Mouse (Mus musculus) thymus, postnatal 4 days (tissue): Measurements from ENCODE around the gene Iqschfp.

Experiments
- DNase-seq: peaks from one replicate; pipeline ENCODE4 v3.0.0; 2021

Gene Iqschfp

DNA sequence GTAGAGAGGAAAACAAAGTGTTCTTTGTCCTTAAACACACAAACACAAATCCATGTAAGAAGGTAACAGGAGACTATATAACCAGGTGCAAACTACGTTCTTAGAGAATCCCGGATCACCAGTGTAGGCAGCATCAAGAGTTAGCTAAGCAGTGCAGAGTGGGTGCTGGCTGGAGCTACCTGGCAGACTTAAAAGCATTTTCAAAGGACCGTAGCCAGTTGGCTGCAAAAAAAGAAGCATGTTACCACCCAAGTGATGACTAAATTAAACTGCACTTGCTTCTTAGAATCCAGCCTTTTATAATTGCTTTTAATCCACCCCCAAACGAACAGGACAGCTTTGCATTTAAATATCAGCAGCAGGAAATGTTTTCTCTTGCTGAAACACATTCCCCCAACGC lies 574.6 kb downstream of the Iqschfp start:
- DNase-seq, result no peak

DNA sequence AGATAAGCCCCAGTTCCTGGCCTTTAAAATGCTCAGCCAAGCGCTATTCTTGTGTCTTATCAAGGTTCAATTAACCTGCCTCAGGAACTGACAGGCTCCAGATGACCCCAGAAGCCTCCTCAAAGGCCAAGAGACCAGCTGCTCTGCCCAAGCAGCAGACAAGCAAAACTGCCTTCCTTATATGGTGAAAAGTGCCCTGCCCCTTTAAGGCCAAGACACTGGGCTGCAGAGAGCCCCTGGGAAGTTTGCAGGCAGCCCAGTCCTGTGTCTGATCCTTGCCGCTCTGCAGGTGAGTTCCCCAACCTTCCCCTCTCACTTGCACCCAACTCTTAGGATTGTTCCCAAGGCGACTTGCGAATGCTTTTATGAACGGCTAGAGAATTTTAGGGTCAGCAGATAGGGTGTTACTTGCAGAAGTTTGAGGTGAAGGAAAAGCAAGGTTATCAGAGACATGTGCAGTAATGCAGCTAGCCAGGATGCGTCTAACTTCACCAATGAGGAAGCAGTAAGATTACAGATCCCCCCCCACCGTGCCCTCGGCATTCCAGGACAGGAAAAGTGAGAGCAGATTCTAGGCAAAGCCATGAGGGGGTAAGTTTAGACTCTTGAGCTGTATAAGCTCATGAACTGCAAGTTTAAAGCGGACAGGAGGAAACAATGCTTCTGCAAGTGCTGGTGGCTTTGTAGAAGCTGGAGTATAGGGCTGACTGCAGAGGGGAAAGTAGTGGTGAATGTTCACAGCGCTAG lies 576.1 kb downstream of the Iqschfp start:
- DNase-seq, result no peak

DNA sequence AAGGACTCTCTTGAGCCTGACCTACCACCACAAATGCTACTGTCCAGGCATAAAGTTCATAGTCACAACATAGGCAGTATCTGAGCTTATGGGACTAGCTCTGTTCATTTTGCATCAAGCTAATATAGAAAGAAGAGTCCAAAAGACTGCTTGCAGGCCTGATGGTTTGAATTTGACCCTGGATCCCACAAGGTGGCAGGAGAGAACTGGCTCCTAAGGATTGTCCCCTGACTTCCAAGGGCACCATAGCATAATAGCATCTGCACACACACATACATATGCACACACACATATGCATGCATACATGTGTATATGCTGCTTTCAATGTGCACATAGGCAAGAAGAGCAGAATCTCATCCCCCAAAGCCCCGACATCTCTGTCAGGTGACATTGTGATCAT lies 577.6 kb downstream of the Iqschfp start:
- DNase-seq, result no peak

DNA sequence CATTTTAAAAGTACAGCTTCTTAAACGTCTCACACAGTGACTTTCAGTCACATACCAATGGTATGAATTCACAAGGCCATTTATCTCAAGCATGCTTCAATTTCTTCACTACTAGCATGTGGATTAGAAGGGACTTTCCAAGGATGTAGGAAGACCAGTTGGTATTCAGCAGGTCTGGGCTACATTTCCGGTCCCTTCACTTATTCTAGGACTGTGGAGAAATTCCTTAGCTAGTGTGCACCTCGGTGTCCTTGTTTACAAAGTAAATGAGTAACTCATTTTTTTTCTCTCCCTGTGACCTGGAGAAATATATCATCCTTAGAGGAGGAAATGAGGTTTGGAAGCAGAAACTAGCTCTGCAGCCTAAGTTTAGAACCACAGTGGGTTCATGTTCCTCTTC lies 578.0 kb downstream of the Iqschfp start:
- DNase-seq, result no peak

DNA sequence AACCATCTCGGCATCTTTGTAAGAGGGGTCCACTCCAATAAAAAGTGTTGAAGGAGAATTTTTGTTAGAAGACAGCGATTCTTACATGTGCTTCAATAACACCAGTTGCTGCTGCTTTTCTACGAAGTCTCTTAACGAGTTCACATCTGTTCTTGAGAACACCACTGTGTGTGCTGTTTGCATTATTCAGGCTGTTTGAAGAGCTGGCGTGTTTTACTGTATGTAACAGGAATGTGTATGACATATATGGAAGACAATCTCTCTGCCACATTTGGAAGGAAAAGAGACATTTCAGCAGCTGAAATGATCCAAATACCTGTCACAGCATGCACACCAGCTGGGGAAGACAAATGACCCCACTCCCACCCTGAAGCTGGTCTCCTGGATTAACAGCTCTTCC lies 578.6 kb downstream of the Iqschfp start:
- no peak for DNase-seq

DNA sequence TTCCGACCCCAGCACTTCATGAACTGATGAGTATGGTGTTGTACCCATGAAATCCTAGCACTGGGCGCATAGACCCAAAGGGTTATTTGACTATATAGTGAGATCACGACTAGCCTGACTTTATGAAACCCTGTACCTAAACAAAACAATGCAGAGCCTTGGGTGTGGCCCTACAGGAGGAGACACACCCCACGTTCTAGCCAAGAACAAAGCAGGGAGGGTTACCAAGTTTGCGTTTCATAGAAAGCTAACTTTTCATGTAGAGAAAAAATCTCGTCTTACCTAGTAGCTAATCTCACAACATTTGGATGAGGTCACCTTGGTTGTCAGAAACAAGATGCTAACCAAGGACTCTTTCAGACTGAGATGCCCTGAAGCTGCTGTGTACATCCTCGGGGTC lies 584.3 kb downstream of the Iqschfp start:
- no peak for DNase-seq

DNA sequence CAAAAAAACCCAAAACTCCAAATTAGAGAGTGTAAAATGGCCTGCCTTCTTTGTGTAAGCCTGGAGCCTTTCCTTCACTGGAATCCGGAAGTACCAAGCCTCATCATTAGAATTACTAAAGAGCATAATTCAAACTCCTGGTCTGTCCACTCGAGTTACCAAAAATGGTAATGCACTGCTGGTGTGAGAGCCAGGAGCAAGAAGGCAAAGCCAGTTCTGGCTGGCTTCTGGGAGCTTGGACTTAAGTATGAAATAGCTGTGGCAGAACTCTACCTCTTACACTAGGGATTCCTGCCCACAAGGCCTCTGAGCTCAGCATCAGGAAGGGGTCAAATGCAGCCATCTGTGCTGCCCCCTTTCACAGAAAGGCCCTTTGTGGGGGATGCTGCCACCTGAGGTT lies 585.4 kb downstream of the Iqschfp start:
- no peak for DNase-seq

DNA sequence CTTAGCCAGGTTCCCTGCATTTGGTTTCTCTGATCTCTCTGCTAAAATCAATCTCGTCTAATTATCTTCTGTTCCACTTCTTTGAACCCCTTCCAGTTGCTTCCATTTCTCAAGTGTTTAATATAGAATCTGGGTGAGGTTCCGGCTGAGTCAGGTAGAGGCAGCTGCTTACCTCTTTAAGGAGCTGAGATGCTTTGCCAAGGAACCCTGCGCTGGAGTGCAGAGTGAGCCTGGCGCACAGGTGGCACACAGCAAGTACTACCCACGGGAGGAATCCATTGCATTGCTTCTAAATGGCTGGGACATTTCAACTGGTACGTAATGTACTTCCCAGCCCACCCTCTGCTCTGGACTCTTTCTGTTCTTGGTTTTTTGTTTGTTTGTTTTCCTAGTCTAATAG lies 587.2 kb downstream of the Iqschfp start:
- DNase-seq, result no peak

DNA sequence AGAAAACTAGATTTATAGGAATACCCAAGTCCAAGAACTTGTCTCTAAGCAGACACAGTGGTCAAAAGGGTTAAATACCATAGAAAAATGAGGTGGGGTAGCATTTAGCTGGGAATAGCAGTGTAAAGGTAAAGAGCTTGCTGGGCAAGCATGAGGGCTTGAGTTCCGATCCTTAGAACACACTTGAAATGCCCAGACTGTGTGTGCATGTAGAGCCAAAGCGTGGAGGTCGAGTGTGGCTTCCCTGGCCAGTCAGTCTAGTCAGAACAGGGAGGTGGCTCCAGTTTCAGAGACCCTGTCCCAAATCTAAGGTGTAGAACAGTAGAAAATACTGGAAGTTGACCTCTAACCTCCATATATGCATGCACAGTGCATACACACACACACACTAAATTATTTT lies 591.5 kb downstream of the Iqschfp start:
- DNase-seq, result no peak

DNA sequence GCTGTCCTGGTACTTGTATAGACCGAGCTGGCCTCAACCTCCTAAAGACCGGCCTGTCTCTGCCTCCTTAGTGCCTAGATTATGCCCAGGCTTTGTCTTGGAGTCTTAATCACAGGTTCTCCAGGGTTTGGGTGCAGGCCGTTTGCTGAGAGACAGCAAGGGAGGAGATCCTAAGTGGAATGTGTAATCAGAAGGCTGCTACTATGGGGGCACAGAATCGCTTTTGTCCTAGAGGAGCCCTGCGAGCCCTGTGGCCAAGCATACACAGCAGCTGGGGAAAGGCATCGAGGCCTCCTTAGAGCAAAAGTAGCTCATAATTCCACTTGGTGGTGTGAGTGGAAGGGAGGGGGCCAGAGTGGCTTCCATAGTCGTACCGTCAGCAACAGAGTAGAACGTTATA lies 592.0 kb downstream of the Iqschfp start:
- no peak for DNase-seq

DNA sequence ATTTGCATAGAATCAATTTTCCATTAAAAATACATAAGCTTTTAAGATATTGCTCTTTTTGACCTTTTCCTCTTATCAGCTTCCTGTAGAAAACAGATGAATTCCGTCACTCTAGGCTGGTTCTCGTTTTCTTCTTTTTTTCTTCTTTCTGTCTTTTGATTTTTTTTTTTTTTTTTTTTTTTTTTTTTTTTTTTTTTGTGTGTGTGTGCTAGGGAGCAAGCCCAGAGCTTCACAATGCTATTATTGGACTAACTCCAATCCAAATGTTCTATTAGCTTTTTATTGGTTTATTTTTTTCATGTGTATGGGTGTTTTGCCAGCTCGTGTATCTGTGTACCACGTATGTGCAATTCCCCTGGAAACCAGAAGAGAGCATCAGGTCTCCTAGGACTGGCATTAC lies 592.5 kb downstream of the Iqschfp start:
- no peak for DNase-seq

DNA sequence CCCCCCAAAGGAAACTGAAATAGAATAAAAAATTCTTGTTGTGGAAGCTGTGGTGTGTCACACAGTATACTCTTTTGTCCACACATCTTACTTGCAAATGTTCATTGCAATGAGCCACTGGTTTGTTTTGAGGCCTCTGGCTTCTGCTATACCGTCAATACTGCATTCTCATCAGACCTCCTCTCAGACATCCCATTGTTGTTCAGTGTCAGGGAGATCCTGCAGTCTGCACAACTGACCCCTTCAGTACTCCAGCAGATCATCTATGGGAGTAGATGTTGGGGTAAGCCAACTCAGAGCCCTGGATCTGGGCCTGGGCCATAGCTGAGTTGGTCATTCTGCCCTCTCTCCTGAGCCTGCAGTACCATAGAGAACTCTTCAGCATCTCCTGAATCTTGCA lies 595.6 kb downstream of the Iqschfp start:
- no peak for DNase-seq

DNA sequence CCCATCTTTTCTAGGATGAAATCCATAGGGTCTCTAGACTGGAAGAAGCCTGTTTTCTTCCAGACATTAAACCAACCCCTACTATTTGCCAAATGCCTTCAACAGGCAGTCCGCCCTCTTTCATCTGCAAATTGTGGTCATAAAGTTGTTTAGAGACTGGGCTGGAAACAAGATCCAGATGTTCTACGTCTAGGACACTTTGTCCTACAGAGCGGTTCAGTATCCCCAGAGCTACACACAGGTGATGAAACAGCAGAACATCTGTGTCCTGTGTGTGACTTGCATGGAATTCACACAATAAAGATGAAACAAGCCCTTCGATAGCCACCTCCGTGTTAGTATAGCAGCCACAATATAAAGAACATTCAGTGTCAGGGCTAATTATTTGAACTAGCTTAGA lies 596.3 kb downstream of the Iqschfp start:
- DNase-seq, result no peak

DNA sequence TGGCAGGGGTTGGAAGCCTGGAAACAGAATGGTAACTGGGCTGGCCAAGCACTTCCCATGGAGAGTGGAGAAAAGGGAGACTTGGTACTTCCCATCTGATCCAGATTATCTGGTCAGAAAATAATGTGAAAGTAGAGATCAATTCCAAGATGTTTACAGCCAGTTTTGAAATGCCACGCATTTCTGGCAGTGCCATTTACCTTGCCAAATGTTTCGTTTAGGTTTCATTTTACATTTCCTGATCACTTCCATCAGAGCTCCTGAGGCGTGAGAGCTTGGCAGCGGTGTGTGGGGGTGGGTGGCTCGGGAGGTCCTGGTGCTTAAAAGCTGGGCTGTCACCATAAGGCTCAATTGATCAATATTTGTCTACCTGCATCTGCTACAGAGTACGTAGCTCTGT lies 599.5 kb downstream of the Iqschfp start:
- DNase-seq, result no peak

DNA sequence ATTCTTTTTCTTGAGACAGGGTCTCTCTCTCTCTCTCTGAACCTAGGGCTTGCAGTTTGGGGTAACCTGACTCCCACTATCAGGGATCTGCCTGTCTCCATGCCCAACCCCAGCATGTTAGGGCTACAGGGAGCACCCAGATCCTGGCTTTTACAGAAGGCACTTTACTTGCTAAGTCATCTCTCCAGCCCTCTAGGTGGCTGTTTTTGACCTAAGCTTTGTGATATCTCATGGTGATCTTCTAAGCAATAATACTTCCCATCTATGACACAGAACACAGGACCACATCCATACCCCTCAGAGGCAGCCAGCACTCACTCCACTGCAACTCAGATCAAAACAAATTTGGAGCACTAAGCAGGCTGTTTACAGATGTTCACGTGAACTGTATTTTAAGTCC lies 600.0 kb downstream of the Iqschfp start:
- no peak for DNase-seq

DNA sequence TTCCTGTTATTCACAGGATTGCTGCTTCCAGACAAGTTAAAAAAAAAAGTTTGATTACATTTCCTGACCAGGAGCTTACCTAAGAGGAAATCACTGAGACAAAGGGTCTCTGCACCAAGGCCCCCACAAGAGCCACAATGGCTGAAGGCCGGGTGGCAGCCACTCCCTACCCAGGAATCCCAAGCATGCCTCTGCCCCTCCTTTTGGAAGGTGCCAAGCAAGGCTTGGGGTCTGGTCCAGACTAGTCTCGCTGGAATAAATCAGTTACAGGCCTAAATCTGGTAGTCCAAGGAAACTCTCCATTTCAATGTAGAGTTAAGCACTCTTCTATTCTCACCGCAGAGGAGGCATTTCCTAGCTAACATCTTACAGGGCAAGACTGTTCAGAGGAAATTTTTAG lies 600.5 kb downstream of the Iqschfp start:
- no peak for DNase-seq

DNA sequence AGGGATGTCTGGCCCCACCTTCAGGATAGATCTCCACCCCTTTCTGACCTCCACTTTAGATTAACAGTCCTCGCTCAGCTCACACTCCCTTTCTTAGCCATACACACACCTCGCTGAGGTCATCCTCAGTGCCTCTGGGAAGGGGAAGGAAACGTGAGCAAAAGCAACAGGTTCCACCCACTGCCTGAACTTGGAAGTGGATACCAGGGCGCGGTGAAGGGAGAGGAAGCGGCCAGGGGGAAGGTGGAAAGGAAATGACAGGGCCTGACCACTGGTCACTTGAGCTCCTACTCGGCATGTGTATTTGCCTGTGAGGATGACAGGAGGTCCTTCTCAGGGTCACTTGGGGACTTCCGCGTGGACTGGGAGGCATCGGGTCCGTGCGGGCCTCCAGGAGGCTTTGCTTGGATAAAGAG lies 601.1 kb downstream of the Iqschfp start:
- no peak for DNase-seq

DNA sequence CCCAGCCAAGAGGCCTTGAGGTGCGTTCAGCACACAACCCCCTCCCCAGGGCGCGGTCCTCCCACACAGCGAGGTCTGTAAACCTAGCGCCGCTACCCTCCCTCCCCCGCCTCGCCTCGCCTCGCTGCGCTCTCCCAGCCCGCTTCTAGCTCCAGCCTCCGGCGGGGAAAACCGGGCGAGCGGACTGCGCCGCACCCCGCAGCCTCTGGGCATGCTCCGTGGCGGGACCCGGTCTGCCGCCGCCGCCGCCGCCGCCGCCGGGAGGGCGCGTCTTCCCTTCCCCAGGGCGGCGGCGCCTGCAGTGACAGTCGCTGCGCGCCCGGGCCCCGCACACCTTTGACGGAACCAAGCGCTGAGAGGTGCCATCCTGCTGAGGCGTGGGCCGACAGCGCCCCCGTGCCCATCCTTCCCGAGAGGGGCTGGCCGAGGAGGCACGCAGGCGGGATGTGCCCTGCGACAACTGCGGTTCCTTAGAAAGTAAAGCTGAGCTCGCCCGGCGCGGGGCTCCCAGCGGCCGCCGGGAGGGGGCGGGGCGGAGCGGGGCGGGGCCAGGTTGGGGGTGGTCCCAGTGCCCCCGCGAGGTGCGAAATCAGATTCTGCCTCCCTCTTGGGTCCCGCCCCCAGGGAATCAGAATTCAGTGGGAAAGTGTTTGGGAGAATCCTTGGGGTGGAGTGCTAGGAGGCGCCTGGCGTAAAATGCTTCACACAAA lies 601.7 kb downstream of the Iqschfp start:
- peak; percentile 59 for DNase-seq

DNA sequence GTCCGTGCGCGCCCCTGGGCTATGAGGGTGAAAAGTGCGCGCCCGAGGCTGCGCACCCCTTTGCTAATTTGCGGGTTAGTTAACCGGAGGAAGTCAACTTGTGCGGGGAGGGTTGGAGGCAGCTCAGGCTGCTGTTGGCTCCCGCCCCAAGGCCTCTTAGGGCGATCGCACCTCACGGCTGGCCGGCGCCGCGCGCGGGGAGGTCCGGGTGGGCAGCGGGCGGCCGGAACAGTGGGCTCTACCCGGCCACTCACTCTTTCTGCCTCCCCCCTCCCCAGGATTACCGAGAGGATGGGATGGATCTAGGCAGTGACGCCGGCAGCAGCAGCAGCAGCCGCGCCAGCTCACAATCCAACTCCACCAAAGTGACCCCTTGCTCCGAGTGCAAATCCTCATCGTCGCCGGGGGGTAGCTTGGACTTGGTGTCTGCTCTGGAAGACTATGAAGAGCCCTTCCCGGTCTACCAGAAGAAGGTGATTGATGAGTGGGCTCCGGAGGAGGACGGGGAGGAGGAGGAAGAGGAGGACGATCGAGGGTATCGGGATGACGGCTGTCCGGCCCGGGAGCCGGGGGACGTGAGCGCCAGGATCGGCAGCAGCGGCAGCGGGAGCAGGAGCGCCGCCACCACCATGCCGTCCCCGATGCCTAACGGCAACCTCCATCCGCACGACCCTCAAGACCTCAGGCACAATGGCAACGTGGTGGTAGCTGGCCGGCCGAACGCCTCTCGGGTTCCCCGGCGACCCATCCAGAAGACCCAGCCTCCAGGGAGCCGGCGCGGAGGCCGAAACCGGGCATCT lies 602.5 kb downstream of the Iqschfp start:
- peak; percentile 14 for DNase-seq

DNA sequence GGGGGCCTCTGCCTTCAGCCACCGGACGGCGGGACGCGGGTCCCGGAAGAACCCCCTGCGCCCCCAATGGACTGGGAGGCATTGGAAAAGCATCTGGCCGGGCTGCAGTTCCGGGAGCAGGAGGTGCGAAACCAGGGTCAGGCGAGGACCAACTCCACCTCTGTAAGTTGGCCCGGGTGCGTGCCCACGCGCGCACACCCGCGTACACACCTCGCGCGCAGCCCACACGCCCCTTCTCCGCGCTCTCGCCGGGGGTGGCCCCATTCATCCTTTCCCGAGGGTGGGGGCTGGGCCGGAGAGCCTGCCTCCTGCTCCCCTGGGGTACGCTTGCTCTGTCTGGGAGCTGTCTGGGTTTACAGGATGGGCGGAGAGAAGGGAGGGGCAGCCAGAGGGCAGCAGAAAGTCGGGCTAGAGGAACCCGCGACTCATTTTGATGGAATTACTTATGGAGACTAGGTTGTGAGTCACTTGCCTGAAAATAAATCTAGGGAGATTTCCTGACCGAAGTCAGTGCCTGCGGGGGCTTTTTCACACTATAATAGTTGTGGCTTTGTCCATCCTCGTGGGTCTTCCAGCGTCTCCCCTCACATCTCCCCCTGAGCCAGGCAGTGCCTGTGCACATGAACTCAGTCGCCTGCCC lies 603.2 kb downstream of the Iqschfp start:
- DNase-seq, result peak; percentile 13

DNA sequence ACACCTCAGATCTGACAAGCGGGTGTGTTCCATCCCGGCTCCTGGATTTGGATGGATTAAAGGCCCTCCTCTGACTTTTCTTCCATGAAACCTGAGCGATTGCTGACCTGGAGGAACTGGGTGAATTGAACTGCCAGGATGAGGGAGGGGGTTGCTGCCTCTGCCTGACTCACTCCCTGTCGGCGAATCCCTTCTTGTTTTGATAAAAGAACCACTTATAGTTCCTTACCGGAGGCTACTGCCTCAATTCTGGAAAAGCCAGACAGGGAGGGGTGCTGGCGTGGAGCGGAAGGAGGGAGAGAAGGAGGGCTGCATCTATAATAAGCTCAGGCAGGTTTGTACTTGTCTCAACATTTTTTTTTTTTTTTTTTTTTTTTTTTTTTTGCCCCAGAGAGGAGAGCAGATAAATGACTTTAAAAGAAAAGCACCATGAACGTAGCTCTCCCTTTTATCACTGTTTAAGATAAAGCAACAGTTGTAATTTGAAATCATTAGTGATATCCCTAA lies 603.8 kb downstream of the Iqschfp start:
- DNase-seq, result no peak

DNA sequence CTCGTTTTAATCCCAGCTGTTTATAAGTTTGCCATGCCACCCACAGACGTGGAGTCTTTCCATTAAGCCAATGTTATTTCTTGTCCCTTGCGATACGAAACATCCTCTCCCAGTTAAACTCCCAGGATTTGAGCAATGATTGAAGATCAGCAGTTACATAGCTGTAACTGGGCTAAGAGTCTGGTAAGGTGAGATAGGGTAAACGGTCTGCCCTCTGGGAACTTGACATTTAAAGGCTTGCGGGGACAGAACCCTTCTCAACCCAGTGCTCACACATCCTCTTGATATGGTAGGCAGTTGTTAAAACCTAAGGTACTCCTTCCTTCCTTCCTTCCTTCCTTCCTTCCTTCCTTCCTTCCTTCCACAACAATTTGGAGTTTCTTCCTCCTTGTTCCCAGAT lies 604.5 kb downstream of the Iqschfp start:
- DNase-seq, result no peak

DNA sequence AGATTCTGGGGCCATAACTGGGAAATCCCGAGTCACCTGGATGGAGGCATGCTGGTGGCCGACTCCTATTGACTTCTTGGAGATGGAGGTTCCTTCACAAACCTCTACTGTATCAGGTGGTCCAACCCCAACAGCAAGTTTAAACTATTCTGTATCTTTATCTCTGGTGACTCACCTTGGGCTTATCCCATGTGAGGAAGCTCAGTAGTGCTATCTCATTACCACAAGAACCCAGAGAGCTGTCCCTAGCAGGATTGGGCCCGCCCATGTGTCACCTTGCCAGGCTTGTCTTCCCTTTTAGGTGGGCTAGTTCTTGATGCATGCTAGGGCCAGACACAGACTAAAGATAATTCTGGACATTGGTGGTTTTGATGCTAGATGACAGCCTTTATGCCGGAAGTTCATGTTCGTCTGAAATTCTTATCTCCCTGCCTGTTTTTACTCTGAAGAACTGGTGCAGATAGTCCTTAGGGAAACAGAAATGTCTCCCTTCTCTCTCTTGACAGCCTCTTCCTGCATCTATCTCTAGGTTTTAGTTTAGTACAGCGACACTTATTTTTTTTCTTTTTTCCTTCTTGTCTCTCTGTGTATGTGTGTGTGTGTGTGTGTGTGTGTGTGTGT lies 607.6 kb downstream of the Iqschfp start:
- no peak for DNase-seq
